Mouse (Mus musculus): ENCODE data around the gene Kansl2.

- TF ChIP-seq CTCF (conservative IDR thresholded peaks at IDR 0.05 in 1 of 2, IDR thresholded peaks at IDR 0.05 in 1 of 2; ENCODE audit: low read depth in 2 of 2, low read length in 2 of 2): no peak
- TF ChIP-seq MYC (IDR thresholded peaks at IDR 0.05; ENCODE audit: low read depth, low read length): no peak; the same call in 1 of the 2 replicates
- TF ChIP-seq RCOR1 (conservative IDR thresholded peaks at IDR 0.05; ENCODE audit: low read depth, low read length): no peak; the same call in 1 of the 2 replicates
- TF ChIP-seq UBTF (IDR thresholded peaks at IDR 0.05; ENCODE audit: low read depth, low read length): no peak
- no peak for TF ChIP-seq SMC3 (IDR thresholded peaks at IDR 0.05; ENCODE audit: low read depth, low read length)
- TF ChIP-seq TCF12 (IDR thresholded peaks at IDR 0.05; ENCODE audit: low read depth, low read length): peak; percentile 76
- no peak for TF ChIP-seq ZC3H11A (IDR thresholded peaks at IDR 0.05; ENCODE audit: low read depth, low read length)
- no peak for TF ChIP-seq NRF1 (IDR thresholded peaks at IDR 0.05; ENCODE audit: low read depth, low read length)
- peak; percentile 25; the same call in 1 of the 2 replicates for TF ChIP-seq MAX (IDR thresholded peaks at IDR 0.05; ENCODE audit: low read length)
- 0 out of 2 replicates have a peak, but pooled peaks have one; percentile 43 for TF ChIP-seq TBP (conservative IDR thresholded peaks at IDR 0.05; ENCODE audit: low read depth, low read length)
- TF ChIP-seq USF1 (IDR thresholded peaks at IDR 0.05; ENCODE audit: low read depth, low read length): peak; percentile 24; the same call in 1 of the 2 replicates
- peak; percentile 34 for TF ChIP-seq JUND (conservative IDR thresholded peaks at IDR 0.05; ENCODE audit: low read depth, low read length)
These were observed 21.2 kb downstream of the Kansl2 start for GRCm38 (mm10) chr15:98512799-98513321.
